Mouse (Mus musculus) MEL (cell line): Measurements from ENCODE around the gene 6030408B16Rik.

ENCODE experiments used
- BHLHE40 ChIP-seq: IDR thresholded peaks from 2 replicates; pipeline ENCODE4 v1.6.1; 2012; ENCODE audit warnings: low read depth, mild to moderate bottlenecking, inconsistent platforms, low read length, improper control_type of control experiment, borderline replicate concordance
- CTCF ChIP-seq, 3 experiments: IDR thresholded peaks in 2 of 3; conservative IDR thresholded peaks in 1 of 3; 2 replicates each; pipeline ENCODE4 v1.5.1; 2011 to 2012; ENCODE audit warnings: low read length in 3 of 3, low read depth in 2 of 3, mild to moderate bottlenecking in 2 of 3, improper control_type of control experiment in 1 of 3, inconsistent platforms in 1 of 3, mixed read lengths in 1 of 3, moderate library complexity in 1 of 3; ENCODE audit not compliant: control insufficient read depth in 1 of 3, insufficient read depth in 1 of 3, poor library complexity in 1 of 3, severe bottlenecking in 1 of 3
- E2F4 ChIP-seq: IDR thresholded peaks from 2 replicates; pipeline ENCODE4 v1.6.1; 2011; ENCODE audit warnings: low read depth, low read length, improper control_type of control experiment, borderline replicate concordance
- EP300 ChIP-seq, 2 experiments: IDR thresholded peaks; 2 replicates each; pipeline ENCODE4 v1.6.1; 2011; ENCODE audit warnings: improper control_type of control experiment in 2 of 2, low read length in 2 of 2, low read depth in 1 of 2, mild to moderate bottlenecking in 1 of 2
- KAT2A ChIP-seq: conservative IDR thresholded peaks from 2 replicates; pipeline ENCODE4 v1.6.1; 2012; ENCODE audit warnings: low read depth, low read length, improper control_type of control experiment, inconsistent platforms
- MAFK ChIP-seq: IDR thresholded peaks from 2 replicates; pipeline ENCODE4 v1.6.1; 2011; ENCODE audit warnings: low read depth, mild to moderate bottlenecking, low read length, improper control_type of control experiment, borderline replicate concordance
- MAZ ChIP-seq: IDR thresholded peaks from 2 replicates; pipeline ENCODE4 v1.6.1; 2012; ENCODE audit warnings: low read depth, mild to moderate bottlenecking, inconsistent platforms, low read length, improper control_type of control experiment
- RCOR1 ChIP-seq: IDR thresholded peaks from 2 replicates; pipeline ENCODE4 v1.6.1; 2012; ENCODE audit warnings: low read depth, mild to moderate bottlenecking, inconsistent platforms, low read length, improper control_type of control experiment
- ZMIZ1 ChIP-seq: IDR thresholded peaks from 2 replicates; pipeline ENCODE4 v1.6.1; 2012; ENCODE audit warnings: low read depth, mild to moderate bottlenecking, inconsistent platforms, low read length, improper control_type of control experiment, moderate library complexity

DNA sequence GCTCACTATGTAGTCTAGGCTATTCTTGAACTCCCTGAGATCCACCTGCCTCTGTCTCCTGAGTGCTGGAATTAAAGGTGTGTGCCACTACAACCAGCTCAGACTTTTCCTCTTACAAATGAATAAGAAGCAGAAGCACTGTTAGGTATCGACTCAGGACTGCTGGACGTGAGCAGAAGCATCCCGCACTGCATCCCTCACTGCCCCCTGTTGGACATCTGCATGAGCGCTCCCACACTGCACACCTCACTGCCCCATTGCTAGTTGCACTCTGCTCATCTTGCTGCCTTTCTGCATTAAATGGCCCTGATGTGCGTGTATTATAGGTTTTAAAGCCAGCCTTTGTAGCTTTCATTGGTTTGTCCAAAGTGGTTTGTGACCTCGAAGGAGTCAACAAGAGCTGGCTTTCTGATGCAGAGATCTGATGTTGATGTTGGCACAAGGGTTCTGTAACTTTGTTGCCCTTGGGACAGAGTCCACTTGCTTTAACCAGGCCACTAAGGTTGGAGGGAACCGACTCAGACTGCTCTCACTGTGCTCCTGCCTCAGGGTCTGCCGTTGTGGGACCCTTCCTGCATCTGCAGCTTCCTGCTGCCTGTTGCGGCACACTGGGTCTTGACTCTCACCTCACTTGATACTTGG, 6.8 kb upstream of the 6030408B16Rik start:
- TF ChIP-seq KAT2A (no peak), EP300 (IDR thresholded peaks at IDR 0.05; ENCODE audit: low read depth in 1 of 2, low read length in 2 of 2) (no peak), MAZ (no peak), MAFK (no peak), ZMIZ1 (no peak), BHLHE40 (no peak), CTCF (IDR thresholded peaks at IDR 0.05 in 2 of 3, conservative IDR thresholded peaks at IDR 0.05 in 1 of 3; ENCODE audit: control insufficient read depth in 1 of 3, insufficient read depth in 1 of 3, low read depth in 2 of 3, low read length in 3 of 3, poor library complexity in 1 of 3, severe bottlenecking in 1 of 3) (peak; percentile 57 to 63 (median 63)), RCOR1 (no peak), E2F4 (no peak)
